Comparison of ENCODE assay signal across 20 mouse cellular contexts in the genomic region with DNA sequence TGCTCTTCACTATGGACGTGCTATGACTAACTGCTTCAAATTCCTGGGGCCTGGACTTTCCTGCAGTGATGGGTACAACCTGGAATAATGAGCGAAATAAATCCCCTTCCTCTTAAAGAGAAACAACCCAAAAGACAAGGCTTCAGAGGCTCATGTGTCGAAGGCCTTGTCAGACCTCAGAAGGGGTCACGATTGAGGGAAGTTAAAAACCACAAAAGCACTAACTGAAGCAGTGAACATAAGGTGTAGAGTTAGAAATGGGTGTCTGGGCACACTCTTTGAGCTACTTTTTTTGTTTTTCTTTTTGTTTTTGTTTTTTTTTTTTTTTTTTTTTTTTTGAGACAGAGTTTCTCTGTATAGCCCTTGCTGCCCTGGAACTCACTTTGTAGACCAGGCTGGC.
"Had no signal": no experiment of that assay in that cellular context is flagged by ENCODE, and none has a peak within 500 bp of the region (broad histone marks: within the 10 kb centered on the region; RNA-seq: fewer than 3 reads in every experiment).

No protein-coding gene starts in this region.

- H3K4me3 ChIP-seq: limb, embryonic 12.5 days; limb, embryonic 15.5 days; midbrain, embryonic 12.5 days; myocyte; neural tube, embryonic 13.5 days had no signal

- H3K9me3 ChIP-seq: limb, embryonic 15.5 days; midbrain, embryonic 12.5 days; neural tube, embryonic 13.5 days had no signal

- H3K27ac ChIP-seq: limb, embryonic 12.5 days; limb, embryonic 15.5 days; liver, embryonic 14.5 days; macrophage; midbrain, embryonic 12.5 days; neural tube, embryonic 13.5 days; stomach, postnatal 0 days had no signal

- H3K4me2 ChIP-seq: limb, embryonic 12.5 days; limb, embryonic 15.5 days; liver, embryonic 11.5 days; lung, embryonic 14.5 days; midbrain, embryonic 12.5 days; neural tube, embryonic 13.5 days had no signal

- H3K27me3 ChIP-seq: limb, embryonic 12.5 days; limb, embryonic 15.5 days; midbrain, embryonic 12.5 days; neural tube, embryonic 13.5 days had no signal

- DNase-seq: kidney, adult 2 months; kidney, postnatal 10 days; kidney, postnatal 4 days; left cerebral cortex, postnatal 4 days; liver, postnatal 0 days; lung, embryonic 14.5 days; thymus, adult 2 months; thymus, postnatal 14 days; thymus, postnatal 4 days had no signal

- H3K4me1 ChIP-seq: limb, embryonic 15.5 days; midbrain, embryonic 12.5 days; neural tube, embryonic 13.5 days had no signal

- H3K9ac ChIP-seq: limb, embryonic 12.5 days; limb, embryonic 15.5 days; liver, embryonic 14.5 days; liver, postnatal 0 days; lung, embryonic 14.5 days; midbrain, embryonic 12.5 days; neural tube, embryonic 13.5 days had no signal

- ATAC-seq: liver, postnatal 0 days; lung, postnatal 0 days; midbrain, embryonic 16.5 days had no signal

- H3K36me3 ChIP-seq: limb, embryonic 12.5 days; limb, embryonic 15.5 days; midbrain, embryonic 12.5 days; neural tube, embryonic 13.5 days had no signal
